ENCODE assay signal across 8 mouse cellular contexts in the genomic region with DNA sequence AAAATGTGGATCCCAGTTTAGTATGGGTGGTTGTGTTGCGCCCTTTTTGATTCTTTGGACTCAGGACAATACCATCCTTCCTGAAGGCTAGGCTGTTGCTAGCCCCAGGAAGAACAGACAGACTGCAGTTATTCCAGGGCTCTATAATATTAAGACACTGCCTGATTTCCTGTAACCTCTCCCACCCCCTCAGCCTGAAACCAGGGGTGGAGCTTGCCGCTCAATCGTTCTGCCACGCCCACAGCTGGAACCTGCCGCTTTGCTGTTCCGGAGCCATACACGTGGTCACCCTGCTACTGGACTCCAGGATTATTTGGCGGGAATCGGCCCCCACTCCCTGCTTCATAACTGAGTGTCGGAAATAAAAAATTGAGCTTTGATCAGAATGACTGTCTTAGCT. TPM values are rescaled to one million over a fixed set of nuclear protein-coding genes. Genes with fewer than 3 reads are reported as not detected.
DNase-seq lines count a peak whose midpoint lies in the region; ATAC-seq and TF ChIP-seq lines count a peak whose summit lies in the region.
"Not testable (repeated sequence)": the region's sequence is repeated elsewhere in the genome, so short reads cannot be mapped to it uniquely, and the experiment has no call there.

No protein-coding gene starts in this region.

- H3K4me3 ChIP-seq in gastrocnemius, adult 2 months: not testable (repeated sequence)

- intact Hi-C loops in gastrocnemius, adult 2 months (cut with DNase I); heart, postnatal 10 days (cut with DNase I): not testable (repeated sequence)

- peak; percentile 37 for DNase-seq in adrenal gland, postnatal 10 days
- DNase-seq in gastrocnemius, adult 2 months: peak; percentile 17
- DNase-seq in heart, postnatal 10 days: peak; percentile 21 to 31
- peak; percentile 3 for DNase-seq in kidney, adult 11 months
- peak; percentile 6 to 48 for DNase-seq in kidney, postnatal 4 days
- DNase-seq in lung, postnatal 14 days: peak; percentile 1
- peak; percentile 59 for DNase-seq in testis, postnatal 10 days (ENCODE audit: low spot score)

- H3K27ac ChIP-seq in gastrocnemius, adult 2 months: not testable (repeated sequence)

- peak; percentile 47 for ATAC-seq in CD4-positive, CD25-positive, alpha-beta regulatory T cell, adult 4 months

- not testable (repeated sequence) for TF ChIP-seq CTCF in gastrocnemius, adult 2 months (IDR thresholded peaks at IDR 0.05)

RNA-seq across cellular contexts. Expression of a gene that starts 26.3 kb away (rescaled TPM):
- polyA plus RNA-seq in CD4-positive, CD25-positive, alpha-beta regulatory T cell, adult 4 months (2017; shearing (Covaris generic)): 10 to 100 TPM; 17.7 to 21.0 TPM
- total RNA-seq in adrenal gland, postnatal 10 days (2021): 10 to 100 TPM; 18.9 to 28.3 TPM
- 1 to 10 TPM; 1.2 to 2.8 TPM for total RNA-seq in gastrocnemius, adult 2 months (2021)
- total RNA-seq in heart, postnatal 10 days (2021): 10 to 100 TPM; 10.8 to 11.0 TPM

RNA-seq across cellular contexts. Expression of a gene that starts 42.3 kb away (rescaled TPM):
- polyA plus RNA-seq in CD4-positive, CD25-positive, alpha-beta regulatory T cell, adult 4 months (2017; shearing (Covaris generic)): 10 to 100 TPM; 10.3 to 11.1 TPM
- total RNA-seq in adrenal gland, postnatal 10 days (2021): 100 to 1,000 TPM; 145 to 183 TPM
- total RNA-seq in gastrocnemius, adult 2 months (2021): 100 to 1,000 TPM; 119 to 130 TPM
- 100 to 1,000 TPM; 169 to 183 TPM for total RNA-seq in heart, postnatal 10 days (2021)

Comparison
In these comparisons a context has a peak if more than half of its experiments do, and no peak if none do; other contexts are left out.
1. DNase-seq: peak in every context shown above with its lines; median percentile 59 in testis, postnatal 10 days; 37 in adrenal gland, postnatal 10 days; 27 in kidney, postnatal 4 days; 26 in heart, postnatal 10 days; 17 in gastrocnemius, adult 2 months; 3 in kidney, adult 11 months; 1 in lung, postnatal 14 days.